Mouse (Mus musculus) G1E (cell line): ENCODE data around the gene Nup107.

Source experiments
- CTCF ChIP-seq: IDR thresholded peaks from 2 replicates; pipeline ENCODE4 v1.5.1; 2012; ENCODE audit warnings: low read depth, low read length, inconsistent platforms, mixed read lengths
- GATA2 ChIP-seq: IDR thresholded peaks from 2 replicates; pipeline ENCODE4 v1.6.1; 2012; ENCODE audit warnings: low read depth, low read length, inconsistent platforms, borderline replicate concordance
- POLR2AphosphoS5 ChIP-seq: IDR thresholded peaks from 2 replicates; pipeline ENCODE4 v1.6.1; 2012; ENCODE audit warnings: low read depth, low read length, inconsistent platforms; ENCODE audit not compliant: insufficient replicate concordance

GRCm38 (mm10) chr10:117797106-117797505 is 4.6 kb upstream of the Nup107 start:
- TF ChIP-seq CTCF: no peak
- no peak for TF ChIP-seq GATA2
- no peak for TF ChIP-seq POLR2AphosphoS5
